Mouse (Mus musculus) thymus, adult 18-20 months (tissue): Measurements from ENCODE around the gene Arhgap17.
A peak's percentile ranks its signal among the peaks of the same experiment; 100 is the strongest.

Experiments
- DNase-seq, 2 experiments: peaks; one replicate each; pipeline ENCODE4 v3.0.0; 2022; ENCODE audit warnings: mixed read lengths in 2 of 2

Arhgap17 gene

GRCm38 (mm10) chr7:123369759-123370481 lies at the start of gene Arhgap17, which contains the start of gene Lcmt1:
Arhgap17 (minus strand) TSS chr7:123369915.
Lcmt1 (plus strand) TSS chr7:123369784.
- peak; percentile 93 to 94 for DNase-seq

DNA sequence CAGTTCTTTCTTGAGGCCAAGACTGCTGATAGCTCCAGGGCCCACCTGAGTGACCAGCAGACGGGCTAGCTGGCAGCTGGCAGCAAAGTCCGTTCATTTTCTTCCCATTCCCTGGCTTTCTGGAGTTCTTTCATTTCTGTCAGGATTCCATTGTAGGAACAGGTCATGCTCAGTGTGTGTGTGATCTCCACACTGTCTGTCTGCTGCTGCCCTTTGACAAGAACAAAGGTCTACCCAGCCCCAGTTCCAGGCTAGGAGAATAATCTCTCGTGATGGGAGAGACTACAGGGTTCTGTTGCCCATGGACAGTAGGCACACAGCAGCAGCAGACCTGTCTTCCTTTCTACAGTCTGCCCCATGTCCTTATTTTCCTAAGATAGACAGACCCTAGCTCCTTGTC lies 47.9 kb upstream of the Arhgap17 start:
- DNase-seq, result no peak

DNA sequence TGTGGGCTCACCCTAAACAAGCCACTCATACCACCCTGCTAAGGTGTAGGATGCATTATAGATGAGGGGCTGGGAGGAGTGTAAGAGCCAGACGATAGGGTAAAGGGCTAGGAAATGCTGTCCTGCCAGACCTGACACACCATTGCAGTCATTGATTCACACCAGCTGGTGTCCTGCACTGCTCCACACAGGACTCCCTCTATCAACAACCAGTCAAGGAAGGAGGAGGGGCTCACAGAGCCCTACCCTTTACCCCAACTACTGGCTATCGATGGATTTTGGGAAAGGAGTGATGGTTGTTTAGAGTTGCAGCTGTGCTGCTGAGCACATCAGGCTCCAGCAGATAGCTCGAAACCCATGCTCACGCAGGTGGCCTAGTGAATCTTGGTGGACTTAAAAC lies 47.1 kb upstream of the Arhgap17 start:
- no peak for DNase-seq

- DNase-seq, result no peak
Observed at GRCm38 (mm10) chr7:123412143-123412542, 42.4 kb upstream of the Arhgap17 start.

DNA sequence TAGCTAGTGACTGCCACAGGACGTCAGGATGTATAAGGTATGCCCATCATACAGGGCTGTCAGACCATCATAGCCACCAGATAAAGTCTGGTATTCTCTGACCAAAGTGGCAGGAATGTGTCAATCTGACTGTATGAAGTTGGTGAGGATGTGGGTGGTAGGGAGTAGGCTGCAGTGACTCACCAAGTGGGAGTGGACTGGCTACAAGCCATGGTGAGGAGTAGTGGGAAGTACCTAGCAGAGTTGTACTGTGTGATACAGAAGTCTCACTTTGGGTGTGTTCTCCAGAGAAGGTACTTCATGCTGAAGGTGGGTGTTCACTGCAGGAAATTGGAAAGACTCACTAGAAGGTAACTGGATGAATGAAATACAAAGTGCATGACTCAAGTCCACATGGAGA lies 41.4 kb upstream of the Arhgap17 start:
- no peak for DNase-seq

GRCm38 (mm10) chr7:123410502-123410901 lies 40.8 kb upstream of the Arhgap17 start:
- DNase-seq, result no peak

DNA sequence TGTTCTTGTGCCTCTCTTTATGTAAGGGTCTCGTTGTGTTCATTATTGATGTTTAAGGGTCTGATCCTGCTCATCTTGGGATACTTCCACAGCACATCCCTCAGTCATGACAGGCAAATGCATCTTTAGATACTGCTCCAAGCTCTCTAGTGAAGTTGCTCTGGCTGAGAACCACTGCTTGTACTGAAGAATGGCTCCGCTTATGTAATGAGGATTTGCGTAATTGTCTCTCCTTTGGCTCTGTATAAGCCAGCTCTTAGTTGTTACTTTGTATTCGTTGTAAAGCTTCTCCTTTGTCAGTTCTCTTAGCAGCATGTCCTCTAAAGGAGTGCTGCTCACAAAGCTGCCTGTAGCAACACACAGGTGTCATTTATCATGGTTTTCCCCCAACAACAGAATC lies 37.3 kb upstream of the Arhgap17 start:
- no peak for DNase-seq

DNA sequence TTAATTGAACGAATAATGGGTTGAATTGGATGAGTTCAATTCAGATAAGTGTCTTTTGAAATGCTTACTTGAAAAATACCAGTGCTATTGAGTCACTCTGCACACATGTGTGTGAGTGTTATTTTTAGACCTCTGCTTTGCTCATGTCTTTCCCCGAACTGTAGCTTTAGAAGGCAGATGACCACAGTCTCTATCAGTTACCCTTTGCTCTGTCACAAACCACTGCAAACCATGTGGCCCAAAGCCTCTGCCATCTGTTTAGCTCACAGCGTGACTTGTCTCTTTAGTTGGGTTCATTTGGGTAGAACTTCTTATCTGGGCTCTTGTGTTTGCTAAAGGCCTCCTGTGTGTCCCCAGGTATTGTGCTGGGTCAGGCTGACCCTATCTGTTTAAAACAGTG lies 35.9 kb upstream of the Arhgap17 start:
- DNase-seq, result no peak

DNA sequence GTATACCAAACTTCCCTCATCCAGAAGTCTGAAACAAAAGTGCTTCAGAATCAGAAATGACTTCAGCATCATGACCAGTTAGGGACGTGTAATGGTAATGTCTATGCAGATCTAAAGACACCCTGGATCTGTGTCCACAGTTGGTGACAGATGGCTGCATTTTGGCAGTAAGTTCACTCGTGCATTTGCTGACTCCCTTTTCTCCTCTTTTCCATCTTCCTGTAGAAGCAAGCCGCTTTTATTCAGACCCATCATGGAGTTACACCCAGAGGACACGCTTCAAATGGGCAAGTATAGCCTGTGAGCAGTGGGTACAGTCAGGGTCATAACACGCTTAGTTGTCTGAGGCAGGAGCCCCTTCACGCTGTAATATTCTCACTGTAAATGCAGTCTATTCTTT lies 34.5 kb upstream of the Arhgap17 start:
- no peak for DNase-seq

DNA sequence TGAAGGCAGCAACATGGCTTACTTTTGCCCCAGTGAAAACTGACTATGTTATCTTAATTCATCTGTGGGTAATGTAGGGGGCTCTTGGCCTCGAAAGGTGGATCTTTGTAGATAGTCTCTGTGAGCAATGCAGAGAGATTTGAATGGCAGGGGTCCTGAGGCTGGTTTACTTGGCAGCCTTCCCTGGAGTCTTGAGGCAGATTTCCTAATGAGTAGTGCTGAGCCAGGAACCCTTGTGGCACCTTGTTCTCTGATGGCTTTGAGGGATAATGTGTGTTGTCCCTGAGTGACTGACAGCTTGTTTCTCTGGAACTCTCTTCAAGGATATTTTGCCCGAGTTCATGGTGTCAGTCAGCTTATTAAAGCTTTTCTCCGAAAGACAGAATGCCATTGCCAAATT lies 31.4 kb upstream of the Arhgap17 start:
- DNase-seq, result no peak

DNA sequence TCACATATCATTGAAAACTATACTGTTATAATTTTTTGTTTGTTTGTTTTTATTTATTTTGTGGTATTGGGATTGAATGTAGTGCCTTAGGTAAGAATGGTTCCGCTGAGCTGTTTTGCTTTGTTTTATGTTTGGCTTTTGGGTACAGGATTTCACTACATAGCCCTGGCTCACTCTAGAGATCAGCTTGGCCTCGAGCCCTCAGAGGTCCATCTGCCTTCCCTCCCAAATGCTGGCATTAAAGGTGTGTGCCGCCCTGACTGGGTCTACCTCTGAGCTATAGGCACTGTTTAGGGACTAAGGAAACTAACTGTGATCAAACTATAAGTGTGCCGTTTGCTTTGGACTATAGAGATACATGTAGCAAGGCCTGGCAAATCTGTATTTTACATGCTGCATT lies 29.6 kb upstream of the Arhgap17 start:
- no peak for DNase-seq

DNA sequence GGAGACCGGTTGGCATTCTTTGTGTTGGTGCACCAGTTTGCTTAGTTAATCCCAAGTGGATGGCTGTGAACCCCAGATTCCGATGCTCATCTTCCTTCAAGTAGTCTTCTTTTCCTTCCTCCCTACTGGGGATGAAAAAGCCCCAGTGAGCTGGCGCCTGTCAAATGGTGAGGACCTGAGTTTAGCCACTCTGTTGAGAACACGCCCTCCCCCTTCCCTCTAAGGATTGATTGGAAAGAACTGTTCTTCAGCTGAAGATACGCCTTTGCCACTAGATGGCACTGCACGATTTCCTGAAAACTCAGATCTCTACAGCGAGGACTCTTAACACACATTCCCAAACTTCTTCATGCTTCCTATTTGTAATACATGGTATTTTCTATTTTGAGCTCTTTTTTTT lies 29.1 kb upstream of the Arhgap17 start:
- DNase-seq, result no peak

DNA sequence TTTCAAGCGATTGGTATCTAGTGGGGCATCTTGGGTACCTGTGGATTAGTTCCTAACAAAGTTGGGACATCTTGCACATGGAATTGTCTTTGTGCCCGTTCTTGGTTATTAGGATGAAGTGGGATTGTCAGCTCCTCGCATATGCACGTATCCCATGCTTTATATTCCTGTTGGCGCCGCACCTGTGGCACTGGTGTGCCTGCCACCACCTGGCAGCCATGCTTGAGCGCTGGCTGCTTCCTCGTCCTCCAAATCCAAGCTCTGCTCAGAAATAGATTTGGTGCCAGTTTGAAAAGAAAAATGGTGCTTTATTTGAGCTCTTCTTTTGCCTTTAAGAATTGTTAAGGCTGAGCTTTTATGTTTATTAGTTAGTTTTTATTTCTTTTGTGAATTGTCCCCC lies 28.2 kb upstream of the Arhgap17 start:
- DNase-seq, result no peak

GRCm38 (mm10) chr7:123397369-123397768 lies 27.7 kb upstream of the Arhgap17 start:
- DNase-seq, result no peak

DNA sequence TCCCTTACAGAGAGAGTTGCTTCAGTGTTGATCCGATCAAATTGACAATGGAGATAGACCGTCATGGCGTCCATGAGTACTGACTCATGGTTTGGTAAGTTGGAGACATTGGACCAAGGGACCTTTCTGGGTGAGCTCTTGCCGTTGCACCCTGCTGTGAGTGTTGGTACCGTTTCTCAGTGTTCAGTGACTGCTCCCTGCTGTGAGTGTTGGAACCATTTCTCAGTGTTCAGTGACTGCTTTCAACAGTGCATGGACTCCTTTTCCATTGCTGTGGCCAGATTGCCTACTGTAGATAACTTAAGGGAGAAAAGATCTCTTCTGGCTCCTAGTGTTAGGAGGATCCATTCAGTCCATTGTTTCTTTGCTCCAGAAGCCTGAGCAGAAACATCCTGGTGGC lies 27.2 kb upstream of the Arhgap17 start:
- DNase-seq, result no peak

DNA sequence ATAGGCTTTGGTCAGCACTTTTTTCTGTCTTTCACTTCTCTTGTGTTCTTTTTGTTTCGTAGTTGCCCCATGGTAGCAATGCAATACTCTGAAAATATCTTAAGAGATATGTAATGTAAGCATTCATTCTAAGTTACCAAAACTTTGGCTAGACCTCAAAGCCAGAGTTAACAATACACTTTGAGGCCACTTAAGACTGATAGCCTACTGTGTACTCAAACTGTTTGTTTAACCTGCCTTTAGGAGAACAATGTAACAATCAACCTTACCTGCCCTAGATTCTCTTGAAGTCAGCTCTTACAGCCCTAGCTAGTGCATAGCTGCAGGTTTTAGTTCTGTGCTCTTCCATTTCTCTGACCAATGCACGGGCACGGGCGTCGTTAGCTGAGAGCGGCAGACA lies 24.6 kb upstream of the Arhgap17 start:
- no peak for DNase-seq

- DNase-seq, result no peak
Observed at GRCm38 (mm10) chr7:123389686-123390280, 20.1 kb upstream of the Arhgap17 start.

GRCm38 (mm10) chr7:123385693-123386407 lies 16.1 kb upstream of the Arhgap17 start:
- DNase-seq, result no peak

GRCm38 (mm10) chr7:123377443-123378400 lies 8.0 kb upstream of the Arhgap17 start:
- DNase-seq, result peak; percentile 93 to 96

DNA sequence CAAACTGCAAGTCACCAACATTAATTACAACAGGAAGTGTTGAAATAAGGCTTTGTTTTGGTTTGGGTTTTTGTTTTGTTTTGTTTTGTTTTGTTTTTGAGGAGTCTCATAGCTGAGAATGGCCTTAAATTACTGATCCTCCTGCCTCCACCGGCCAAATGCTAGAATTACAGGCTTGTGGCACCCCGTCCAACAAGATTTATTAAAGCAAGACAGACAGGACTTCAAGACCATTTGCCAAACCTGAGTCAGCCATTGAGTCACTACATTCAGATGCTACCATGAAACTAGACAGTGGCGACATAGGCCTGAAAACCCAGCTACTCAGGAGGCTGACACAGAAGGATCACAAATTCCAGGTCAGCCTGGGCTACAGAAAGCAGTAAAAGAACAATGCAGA lies 1.8 kb upstream of the Arhgap17 start:
- no peak for DNase-seq

DNA sequence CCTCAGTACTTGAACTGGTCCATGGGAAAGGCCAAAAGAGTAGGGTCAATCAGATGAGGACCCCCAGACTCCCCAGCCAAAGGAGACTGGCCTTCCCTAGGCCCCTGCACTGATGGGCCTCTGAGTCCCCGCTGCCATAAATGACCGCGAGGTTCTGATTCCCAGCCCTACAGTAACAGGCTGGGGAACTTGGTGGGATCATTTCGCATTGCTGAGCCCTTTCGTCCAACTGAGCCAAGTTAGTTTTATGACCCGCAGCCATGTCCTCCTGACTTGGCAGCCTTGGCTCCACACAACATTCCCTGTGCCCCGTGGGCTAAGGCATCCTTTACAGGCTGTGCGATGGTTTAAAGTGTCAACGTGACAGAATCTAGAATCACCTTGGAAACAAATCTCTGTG lies 985 bp upstream of the Arhgap17 start:
- no peak for DNase-seq

GRCm38 (mm10) chr7:123368778-123369746 lies 653 bp downstream of the Arhgap17 start:
- no peak for DNase-seq
